Mouse (Mus musculus) liver, embryonic 13.5 days (tissue): ENCODE measurements around the gene Acy3. TPM values are rescaled to one million over a fixed set of nuclear protein-coding genes. Genes with fewer than 3 reads are reported as not detected.

Experiments used
- ATAC-seq: fragments of 200-750 bp; cut with Nextera tagmentation; 2 replicates; pipeline ENCODE4 v1.8.0; 2017; ENCODE audit warnings: low read depth, mild to moderate bottlenecking, moderate number of reproducible peaks, moderate library complexity
- DNase-seq: peaks from one replicate; pipeline ENCODE4 v3.0.0; 2022
- H3K27ac ChIP-seq: fragments of 300-500 bp; sonication (generic); 2 replicates; pipeline ENCODE4 v1.5.1; 2015; ENCODE audit warnings: moderate library complexity, mild to moderate bottlenecking, inconsistent platforms
- H3K27me3 ChIP-seq: fragments of 300-500 bp; sonication (generic); 2 replicates; pipeline ENCODE4 v1.6.1; 2015; ENCODE audit warnings: mild to moderate bottlenecking, inconsistent platforms
- H3K36me3 ChIP-seq: fragments of 300-500 bp; sonication (generic); 2 replicates; pipeline ENCODE4 v1.6.1; 2015; ENCODE audit warnings: mild to moderate bottlenecking, inconsistent platforms
- H3K4me1 ChIP-seq: fragments of 300-500 bp; sonication (generic); replicated peaks from 2 replicates; pipeline ENCODE4 v1.6.1; 2015; ENCODE audit warnings: inconsistent platforms
- H3K4me2 ChIP-seq: fragments of 300-500 bp; sonication (generic); 2 replicates; pipeline ENCODE4 v1.6.1; 2015; ENCODE audit warnings: inconsistent platforms, mild to moderate bottlenecking, moderate library complexity
- H3K4me3 ChIP-seq: fragments of 300-500 bp; sonication (generic); replicated peaks from 2 replicates; pipeline ENCODE4 v1.5.1; 2015; ENCODE audit warnings: mild to moderate bottlenecking, inconsistent platforms
- H3K9ac ChIP-seq: fragments of 300-500 bp; sonication (generic); 2 replicates; pipeline ENCODE4 v1.6.1; 2015; ENCODE audit warnings: mild to moderate bottlenecking, inconsistent platforms
- H3K9me3 ChIP-seq: fragments of 300-500 bp; sonication (generic); replicated peaks from 2 replicates; pipeline ENCODE4 v1.6.1; 2016; ENCODE audit warnings: inconsistent platforms
- WGBS: fragments of 180-500 bp; shearing (Covaris S2); methylation state at CpG from one replicate; pipeline ENCODE4 v1.1.7; 2015; ENCODE audit not compliant: insufficient replicate concordance; 5-methylcytosine and 5-hydroxymethylcytosine counted together
- polyA plus RNA-seq: library from polyadenylated mRNA; unstranded; fragments of >200 nt; fragmentation: Nextera tagmentation; extraction: Ambion mirVana; gene quantifications from 2 replicates; pipeline ENCODE4 v1.2.1, GENCODE M21; 2015

The Acy3 gene
- polyA plus RNA-seq, 1 experiment from 2014 or later, result 9.5 TPM

GRCm38 (mm10) chr19:4003641-4004040 is 17.3 kb downstream of the Acy3 start:
- H3K9ac ChIP-seq, result no peak overlapping the region
- no peaks in the 10 kb centered on the region for H3K9me3 ChIP-seq
- peaks cover 37% of the 10 kb centered on the region for H3K36me3 ChIP-seq
- no peak for DNase-seq
- no peaks in the 10 kb centered on the region for H3K27me3 ChIP-seq
- no peak overlapping the region for H3K4me3 ChIP-seq
- H3K4me2 ChIP-seq, result no peak overlapping the region
- no peak for ATAC-seq
- peaks cover 36% of the 10 kb centered on the region for H3K4me1 ChIP-seq
- WGBS, result 69% methylated on average over 12 of the region's 12 CpGs
- H3K27ac ChIP-seq, result no peak overlapping the region

DNA sequence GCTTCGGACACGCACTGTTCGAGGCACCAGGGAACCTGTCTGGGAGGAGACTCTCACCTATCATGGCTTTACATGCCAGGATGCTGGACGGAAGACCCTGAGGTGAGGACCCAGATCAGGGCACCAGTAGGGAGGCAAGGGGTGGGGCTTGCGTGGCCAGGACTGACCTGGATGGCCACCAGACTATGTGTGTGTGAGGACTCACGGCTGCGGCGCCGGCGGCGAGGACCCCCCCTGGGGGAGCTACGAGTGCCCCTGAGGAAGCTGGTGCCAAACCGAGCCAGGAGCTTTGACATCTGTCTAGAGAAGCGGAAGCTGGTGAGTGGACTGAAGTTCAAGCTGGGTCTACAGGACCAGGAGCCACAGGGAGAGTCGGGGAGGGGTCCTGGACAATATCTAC is 18.0 kb downstream of the Acy3 start:
- Histone ChIP-seq H3K4me1 (peaks cover 29% of the 10 kb centered on the region), H3K27ac (no peak overlapping the region), H3K4me2 (no peak overlapping the region), H3K27me3 (no peaks in the 10 kb centered on the region), H3K9me3 (no peaks in the 10 kb centered on the region), H3K9ac (no peak overlapping the region), H3K36me3 (peaks cover 44% of the 10 kb centered on the region), H3K4me3 (no peak overlapping the region)
- 86% methylated on average over 15 of the region's 15 CpGs for WGBS
- ATAC-seq (no peak), DNase-seq (no peak)

GRCm38 (mm10) chr19:4005091-4005490 is 18.7 kb downstream of the Acy3 start:
- Histone ChIP-seq H3K27ac (no peak overlapping the region), H3K9me3 (no peaks in the 10 kb centered on the region), H3K4me2 (no peak overlapping the region), H3K36me3 (peaks cover 52% of the 10 kb centered on the region), H3K4me1 (peaks cover 22% of the 10 kb centered on the region), H3K9ac (no peak overlapping the region), H3K4me3 (no peak overlapping the region), H3K27me3 (no peaks in the 10 kb centered on the region)
- ATAC-seq (no peak), DNase-seq (no peak)
- WGBS, result 80% methylated on average over 9 of the region's 9 CpGs

DNA sequence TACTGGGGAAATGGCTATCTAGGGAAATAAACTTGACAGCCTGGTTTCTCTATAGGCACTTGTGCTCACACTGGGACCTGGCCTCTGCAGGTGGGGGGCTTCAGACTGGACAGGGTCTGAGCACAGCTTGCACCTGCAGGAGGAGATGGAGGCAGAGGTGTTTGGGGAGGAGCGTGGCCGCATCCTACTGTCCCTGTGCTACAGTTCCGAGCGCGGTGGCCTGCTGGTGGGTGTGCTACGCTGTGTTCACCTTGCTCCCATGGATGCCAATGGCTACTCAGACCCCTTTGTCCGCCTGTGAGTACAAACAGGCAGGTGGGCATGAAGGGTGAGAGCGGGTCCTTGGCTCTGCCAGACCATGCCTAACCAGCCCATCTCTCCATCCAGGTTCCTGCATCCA is 19.6 kb downstream of the Acy3 start:
- Histone ChIP-seq H3K9ac (no peak overlapping the region), H3K4me2 (no peak overlapping the region), H3K4me3 (no peak overlapping the region), H3K27ac (no peak overlapping the region), H3K36me3 (peaks cover 58% of the 10 kb centered on the region), H3K27me3 (no peaks in the 10 kb centered on the region), H3K9me3 (no peaks in the 10 kb centered on the region), H3K4me1 (peaks cover 20% of the 10 kb centered on the region)
- no peak for ATAC-seq
- no peak for DNase-seq
- 90% methylated on average over 8 of the region's 8 CpGs for WGBS

GRCm38 (mm10) chr19:4011086-4011485 is 24.7 kb downstream of the Acy3 start:
- Histone ChIP-seq H3K4me2 (peak overlapping the region; percentile 69), H3K9ac (peak overlapping the region; percentile 86), H3K4me1 (peaks cover 45% of the 10 kb centered on the region), H3K27me3 (no peaks in the 10 kb centered on the region), H3K36me3 (peaks cover 49% of the 10 kb centered on the region), H3K27ac (peak overlapping the region; percentile 80; the same call in 1 of the 2 replicates), H3K9me3 (no peaks in the 10 kb centered on the region), H3K4me3 (peak overlapping the region; percentile 85)
- 86% methylated on average over 5 of the region's 5 CpGs for WGBS
- ATAC-seq (no peak), DNase-seq (no peak)

GRCm38 (mm10) chr19:4012432-4013022 is 26.2 kb downstream of the Acy3 start, which contains the start of gene Ndufv1:
Ndufv1 (minus strand) TSS chr19:4012806.
- H3K27me3 ChIP-seq, result no peaks in the 10 kb centered on the region
- H3K4me3 ChIP-seq, result peak within 1 kb of the TSS; percentile 85
- H3K36me3 ChIP-seq, result peaks cover 34% of the 10 kb centered on the region
- H3K27ac ChIP-seq, result peak within 1 kb of the TSS; percentile 81
- WGBS, result under 1% methylated on average over 45 of the region's 45 CpGs
- H3K9ac ChIP-seq, result peak within 1 kb of the TSS; percentile 86
- no peaks in the 10 kb centered on the region for H3K9me3 ChIP-seq
- DNase-seq (peak; percentile 97), ATAC-seq (peak; percentile 98)
- H3K4me2 ChIP-seq, result peak within 1 kb of the TSS; percentile 79
- peaks cover 48% of the 10 kb centered on the region for H3K4me1 ChIP-seq

DNA sequence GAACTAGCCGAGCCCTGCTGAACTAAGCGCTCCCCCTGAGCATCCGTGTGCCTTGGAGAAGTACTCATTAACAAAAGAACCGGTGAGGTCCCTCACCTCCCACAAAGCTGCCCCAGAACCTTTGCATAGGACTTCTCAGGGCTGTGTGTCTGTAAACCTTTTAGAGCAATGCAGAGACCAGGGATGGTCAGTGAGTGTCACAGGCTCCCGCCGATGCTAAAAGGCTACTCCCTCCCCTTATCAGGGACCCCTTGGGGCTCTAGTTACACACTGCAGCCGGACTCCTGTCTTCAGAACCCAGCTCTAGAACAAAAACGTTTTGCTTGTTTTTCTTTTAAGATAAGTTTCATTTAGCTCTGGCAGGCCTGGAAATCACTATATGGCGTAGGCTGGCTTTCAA is 26.7 kb downstream of the Acy3 start:
- H3K4me3 ChIP-seq, result peak overlapping the region; percentile 85
- WGBS, result 10% methylated on average over 9 of the region's 9 CpGs
- H3K36me3 ChIP-seq, result peaks cover 29% of the 10 kb centered on the region
- peak overlapping the region; percentile 79 for H3K4me2 ChIP-seq
- no peaks in the 10 kb centered on the region for H3K27me3 ChIP-seq
- DNase-seq (no peak), ATAC-seq (peak; percentile 49)
- peak overlapping the region; percentile 77 for H3K9ac ChIP-seq
- H3K4me1 ChIP-seq, result peaks cover 48% of the 10 kb centered on the region
- peak overlapping the region; percentile 81 for H3K27ac ChIP-seq
- no peaks in the 10 kb centered on the region for H3K9me3 ChIP-seq

- no peaks in the 10 kb centered on the region for H3K27me3 ChIP-seq
- ATAC-seq, result no peak
These were observed 28.4 kb downstream of the Acy3 start for GRCm38 (mm10) chr19:4014802-4015201.

GRCm38 (mm10) chr19:4015635-4016034 is 29.3 kb downstream of the Acy3 start:
- Histone ChIP-seq H3K36me3 (peaks cover 3% of the 10 kb centered on the region), H3K27ac (peak overlapping the region; percentile 80), H3K9ac (peak overlapping the region; percentile 53), H3K4me2 (peak overlapping the region; percentile 6; the same call in 1 of the 2 replicates), H3K4me3 (no peak overlapping the region), H3K27me3 (no peaks in the 10 kb centered on the region), H3K9me3 (no peaks in the 10 kb centered on the region), H3K4me1 (peaks cover 65% of the 10 kb centered on the region)
- WGBS, result 18% methylated on average over 5 of the region's 5 CpGs
- DNase-seq (peak; percentile 51), ATAC-seq (peak; percentile 26)

More at GRCm38 (mm10) chr19:4014802-4015201, 28.4 kb downstream of the Acy3 start:
- H3K4me1 ChIP-seq, result peaks cover 63% of the 10 kb centered on the region
- H3K36me3 ChIP-seq, result peaks cover 12% of the 10 kb centered on the region
- no peak overlapping the region for H3K4me3 ChIP-seq
- no peaks in the 10 kb centered on the region for H3K9me3 ChIP-seq
- H3K27ac ChIP-seq, result peak overlapping the region; percentile 80
- H3K4me2 ChIP-seq, result no peak overlapping the region
- DNase-seq, result no peak
- H3K9ac ChIP-seq, result peak overlapping the region; percentile 53; the same call in 1 of the 2 replicates

DNA sequence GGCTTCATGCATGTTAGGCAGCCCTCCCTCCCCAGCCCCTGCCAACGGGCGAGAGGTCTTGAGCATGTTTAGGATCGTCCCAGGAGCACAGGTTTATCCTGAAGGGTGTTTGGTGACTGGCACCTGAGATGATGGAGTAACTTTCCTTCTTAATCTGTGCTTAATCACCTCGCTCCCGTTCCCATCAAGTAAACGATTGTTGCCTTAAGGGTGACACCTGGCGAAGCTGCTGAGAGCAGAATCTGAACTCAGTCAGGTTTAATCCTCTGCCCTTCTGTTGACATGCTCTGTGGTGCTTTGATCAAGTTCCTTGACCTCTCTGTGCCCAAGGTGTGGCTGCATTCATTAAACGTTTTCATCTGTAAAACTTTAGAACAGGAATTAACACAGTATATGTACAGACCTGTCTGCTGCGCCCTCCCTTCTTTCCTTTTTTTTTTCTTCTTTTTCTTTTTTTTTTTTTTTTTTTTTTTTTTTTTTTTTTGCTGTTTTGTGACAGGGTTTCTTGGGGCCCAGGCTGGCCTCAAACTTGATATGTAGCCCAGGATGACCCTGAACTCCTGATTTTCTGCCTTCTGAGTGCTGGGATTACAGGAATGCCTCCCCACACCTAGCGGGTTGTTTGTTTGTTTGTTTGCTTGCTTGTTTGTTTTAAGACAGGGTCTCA is 31.7 kb downstream of the Acy3 start:
- ATAC-seq (no peak), DNase-seq (no peak)
- Histone ChIP-seq H3K27me3 (no peaks in the 10 kb centered on the region), H3K9ac (no peak overlapping the region), H3K9me3 (no peaks in the 10 kb centered on the region), H3K4me1 (peaks cover 50% of the 10 kb centered on the region), H3K27ac (no peak overlapping the region), H3K4me3 (no peak overlapping the region), H3K4me2 (no peak overlapping the region), H3K36me3 (no peaks in the 10 kb centered on the region)
- 63% methylated on average over 10 of the region's 10 CpGs for WGBS

DNA sequence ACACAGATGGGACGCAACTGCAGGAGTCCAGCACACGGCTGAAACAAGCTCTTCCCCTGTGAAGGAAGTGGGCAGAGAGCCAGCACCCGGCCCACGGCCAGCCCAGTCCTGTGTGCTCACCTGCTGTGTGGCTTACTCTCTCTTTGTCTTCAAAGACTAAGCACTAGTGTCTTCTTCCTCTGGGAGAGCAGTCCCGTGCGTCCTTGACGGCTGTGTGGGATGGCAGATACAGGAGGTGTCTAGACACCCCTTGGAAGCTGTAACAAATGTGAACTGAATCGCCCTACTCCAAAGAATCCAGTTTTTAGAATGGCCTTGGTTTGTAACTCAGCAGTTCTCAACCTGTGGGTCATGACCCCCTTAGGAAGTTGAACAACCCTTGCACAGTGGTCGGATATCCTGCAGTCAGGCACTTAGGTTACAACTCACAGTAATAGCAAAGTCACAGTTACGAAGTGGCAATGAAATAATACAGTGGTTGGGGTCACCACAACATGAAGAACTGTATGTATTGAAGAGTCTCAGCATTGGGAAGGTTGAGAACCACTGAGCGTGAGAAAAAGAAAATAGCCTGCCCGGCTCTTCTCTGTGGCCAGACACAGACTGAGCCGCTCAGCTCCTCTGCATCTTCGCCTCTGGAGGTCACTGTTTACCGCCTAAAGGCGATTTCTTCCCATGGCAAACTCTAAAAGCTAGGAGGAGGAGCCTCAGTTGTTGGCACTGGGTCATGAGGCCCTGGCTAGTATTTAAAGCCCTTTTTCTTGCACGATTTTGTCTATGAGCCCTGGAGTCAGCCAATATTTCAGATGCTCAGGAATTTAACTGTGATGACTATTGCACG is 32.6 kb downstream of the Acy3 start:
- peaks cover 41% of the 10 kb centered on the region for H3K4me1 ChIP-seq
- H3K9ac ChIP-seq, result peak overlapping the region; percentile 7; the same call in 1 of the 2 replicates
- DNase-seq, result peak; percentile 61
- H3K4me2 ChIP-seq, result no peak overlapping the region; the same call in 1 of the 2 replicates
- ATAC-seq, result peak; percentile 71
- WGBS, result 34% methylated on average over 18 of the region's 18 CpGs
- no peak overlapping the region for H3K4me3 ChIP-seq
- no peaks in the 10 kb centered on the region for H3K9me3 ChIP-seq
- H3K36me3 ChIP-seq, result no peaks in the 10 kb centered on the region
- peak overlapping the region; percentile 37 for H3K27ac ChIP-seq
- H3K27me3 ChIP-seq, result no peaks in the 10 kb centered on the region
